Comparison of ENCODE assay signal across 10 mouse cellular contexts in genomic region chr9:63149372-63149766, GRCm38 (mm10). TPM values are rescaled to one million over a fixed set of nuclear protein-coding genes. Genes with fewer than 3 reads are reported as not detected.
DNase-seq lines count a peak whose midpoint lies in the region; ATAC-seq lines count a peak whose summit lies in the region.
"Had no signal": no experiment of that assay in that cellular context is flagged by ENCODE, and none has a peak within 500 bp of the region (broad histone marks: within the 10 kb centered on the region; RNA-seq: fewer than 3 reads in every experiment).

No protein-coding gene starts in this region.

- peaks cover 100% of the 10 kb centered on the region for H3K27me3 ChIP-seq in kidney, embryonic 15.5 days
- peaks cover 94% of the 10 kb centered on the region for H3K27me3 ChIP-seq in embryonic facial prominence, embryonic 15.5 days
- peaks cover 92% of the 10 kb centered on the region for H3K27me3 ChIP-seq in limb, embryonic 11.5 days (ENCODE audit: control insufficient read depth, insufficient read depth, low read length)
- H3K27me3 ChIP-seq in neural tube, embryonic 13.5 days, result peaks cover 98% of the 10 kb centered on the region

- H3K4me2 ChIP-seq in kidney, embryonic 15.5 days, result peak overlapping the region; percentile 85
- H3K4me2 ChIP-seq in embryonic facial prominence, embryonic 15.5 days (replicated peaks), result peak overlapping the region; percentile 90
- peak overlapping the region; percentile 72 for H3K4me2 ChIP-seq in limb, embryonic 11.5 days (ENCODE audit: low read depth, severe bottlenecking)
- peak overlapping the region; percentile 61 for H3K4me2 ChIP-seq in neural tube, embryonic 13.5 days

- H3K9me3 ChIP-seq in kidney, embryonic 15.5 days (replicated peaks), result 0 out of 2 replicates have a peak, but pooled peaks cover 5% of the 10 kb centered on the region
- H3K9me3 ChIP-seq in embryonic facial prominence, embryonic 15.5 days (replicated peaks), result no peaks in the 10 kb centered on the region
- H3K9me3 ChIP-seq in limb, embryonic 11.5 days (ENCODE audit: control insufficient read depth, low read length), result peaks cover 4% of the 10 kb centered on the region
- no peaks in the 10 kb centered on the region for H3K9me3 ChIP-seq in neural tube, embryonic 13.5 days

- 1% methylated on average over 20 of the region's 20 CpGs for WGBS in kidney, embryonic 15.5 days
- WGBS in embryonic facial prominence, embryonic 15.5 days, result 1% methylated on average over 20 of the region's 20 CpGs
- 1% methylated on average over 20 of the region's 20 CpGs for WGBS in limb, embryonic 11.5 days
- WGBS in neural tube, embryonic 13.5 days, result 2% methylated on average over 20 of the region's 20 CpGs

- H3K4me3 ChIP-seq in kidney, embryonic 15.5 days (replicated peaks), result peak overlapping the region; percentile 49
- H3K4me3 ChIP-seq in embryonic facial prominence, embryonic 15.5 days (replicated peaks), result peak overlapping the region; percentile 47
- H3K4me3 ChIP-seq in limb, embryonic 11.5 days (ENCODE audit: low read depth, low read length), result peak overlapping the region; percentile 25; the same call in 1 of the 2 replicates
- H3K4me3 ChIP-seq in neural tube, embryonic 13.5 days, result peak overlapping the region; percentile 51

- H3K9ac ChIP-seq in kidney, embryonic 15.5 days, result no peak overlapping the region
- no peak overlapping the region for H3K9ac ChIP-seq in embryonic facial prominence, embryonic 15.5 days
- H3K9ac ChIP-seq in limb, embryonic 11.5 days (ENCODE audit: low read length), result no peak overlapping the region
- peak overlapping the region; percentile 74 for H3K9ac ChIP-seq in neural tube, embryonic 13.5 days

- no peaks in the 10 kb centered on the region for H3K36me3 ChIP-seq in kidney, embryonic 15.5 days
- no peaks in the 10 kb centered on the region for H3K36me3 ChIP-seq in embryonic facial prominence, embryonic 15.5 days
- no peaks in the 10 kb centered on the region for H3K36me3 ChIP-seq in limb, embryonic 11.5 days (ENCODE audit: control insufficient read depth, insufficient read depth, low read length)
- H3K36me3 ChIP-seq in neural tube, embryonic 13.5 days, result no peaks in the 10 kb centered on the region

- H3K27ac ChIP-seq in kidney, embryonic 15.5 days, result no peak overlapping the region
- H3K27ac ChIP-seq in embryonic facial prominence, embryonic 15.5 days (replicated peaks), result no peak overlapping the region
- H3K27ac ChIP-seq in limb, embryonic 11.5 days (replicated peaks; ENCODE audit: low read depth, low read length), result no peak overlapping the region
- H3K27ac ChIP-seq in neural tube, embryonic 13.5 days (replicated peaks), result peak overlapping the region; percentile 93

- ATAC-seq in kidney, embryonic 15.5 days (replicated peaks; ENCODE audit: low FRiP score), result no peak
- no peak for ATAC-seq in embryonic facial prominence, embryonic 15.5 days (ENCODE audit: insufficient number of reproducible peaks, low FRiP score, low TSS enrichment, low read depth)
- ATAC-seq in limb, embryonic 11.5 days (ENCODE audit: insufficient number of reproducible peaks, low FRiP score, low TSS enrichment, low read depth), result no peak
- ATAC-seq in neural tube, embryonic 13.5 days (ENCODE audit: low read depth), result no peak
- ATAC-seq in activated CD4-positive, CD25-positive, alpha-beta regulatory T cell, adult 4 months, result no peak

- H3K4me1 ChIP-seq in kidney, embryonic 15.5 days, result peaks cover 62% of the 10 kb centered on the region
- H3K4me1 ChIP-seq in embryonic facial prominence, embryonic 15.5 days, result peaks cover 52% of the 10 kb centered on the region
- peaks cover 24% of the 10 kb centered on the region for H3K4me1 ChIP-seq in limb, embryonic 11.5 days (ENCODE audit: control insufficient read depth, insufficient read depth, low read length)
- H3K4me1 ChIP-seq in neural tube, embryonic 13.5 days (replicated peaks), result peaks cover 77% of the 10 kb centered on the region

- DNase-seq in kidney, postnatal 4 days, result no peak
- peak; percentile 53 for DNase-seq in limb, embryonic 11.5 days (ENCODE audit: low spot score)
- DNase-seq in layer of hippocampus, adult 11-12 months (ENCODE audit: low spot score), result no peak
- DNase-seq in right cerebral cortex, postnatal 14 days, result no peak
- DNase-seq: cerebellum, adult 9-10 months; gastrocnemius, postnatal 25 days had no signal

RNA-seq across cellular contexts. Expression of gene Skor1, which starts 0.6 kb away (rescaled TPM):
- not detected in 2 replicates for polyA plus RNA-seq in kidney, embryonic 15.5 days (2015; fragmentation: Nextera tagmentation; extraction: Ambion mirVana)
- 0.08 TPM in 1 of 2 replicates, not detected in the other for polyA plus RNA-seq in embryonic facial prominence, embryonic 15.5 days (2015; fragmentation: Nextera tagmentation; extraction: Ambion mirVana)
- polyA plus RNA-seq in limb, embryonic 11.5 days (2014; fragmentation: Nextera tagmentation; extraction: Ambion mirVana), result 0.12 TPM in 1 of 2 replicates, not detected in the other
- polyA plus RNA-seq in neural tube, embryonic 13.5 days (2015; fragmentation: Nextera tagmentation; extraction: Ambion mirVana), result 25.4 and 27.9 TPM in 2 replicates
- polyA plus RNA-seq in activated CD4-positive, CD25-positive, alpha-beta regulatory T cell, adult 4 months (2017; shearing (Covaris generic)), result not detected

Comparison
In these comparisons a context has a peak if more than half of its experiments do, and no peak if none do; other contexts are left out.
1. RNA of gene Skor1, which starts 0.6 kb away (polyA plus RNA-seq): 25.4 to 27.9 TPM in neural tube, embryonic 13.5 days; 0.12 TPM in limb, embryonic 11.5 days, 0.08 TPM in embryonic facial prominence, embryonic 15.5 days, not detected in kidney, embryonic 15.5 days and not detected in activated CD4-positive, CD25-positive, alpha-beta regulatory T cell, adult 4 months; every median in the first group is over 10 times any median in the second.
2. Peak in every context shown above with its lines, with median percentiles within 50 percentile points of each other: H3K4me2 ChIP-seq and H3K4me3 ChIP-seq.